Mouse (Mus musculus): ENCODE results near the gene Dnm3.

DNA sequence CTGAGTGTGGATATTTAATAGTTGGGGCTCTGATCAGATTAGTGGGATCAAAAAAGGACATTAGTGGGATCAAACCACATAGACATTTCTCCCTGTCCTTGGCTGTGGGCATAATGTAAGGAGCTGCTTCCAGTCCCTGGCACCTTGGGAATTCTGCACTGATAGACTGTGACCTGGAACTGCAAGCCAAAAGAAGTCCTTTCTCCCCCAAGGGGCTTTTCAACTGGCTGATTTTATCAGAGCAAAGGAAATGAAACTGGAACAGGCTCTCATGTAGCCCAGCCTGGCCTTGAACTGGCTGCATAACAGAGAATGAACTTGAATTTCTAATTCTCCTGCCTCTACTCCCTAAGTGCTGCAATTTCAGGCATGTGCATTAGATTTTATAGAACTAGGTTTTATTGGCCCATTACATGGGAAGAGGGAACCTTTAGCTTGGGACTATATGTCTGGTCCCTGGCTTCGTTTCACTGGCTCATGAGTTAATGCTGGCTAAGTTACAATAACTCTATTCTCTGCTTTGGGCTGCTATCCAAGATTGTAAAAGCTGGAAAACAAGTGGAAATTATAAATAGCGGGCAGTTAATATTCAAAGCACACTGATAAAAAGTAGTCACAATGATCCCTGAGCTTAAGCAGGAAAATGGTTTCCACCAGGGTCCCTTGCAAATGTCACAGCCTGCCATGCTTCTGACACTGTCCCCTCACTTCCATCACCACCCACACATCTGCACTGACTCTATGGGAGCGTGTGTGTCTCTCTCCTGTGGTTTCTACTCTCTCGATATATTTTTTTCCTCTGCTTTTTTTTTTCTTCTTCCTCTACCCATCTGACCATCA lies 183.9 kb downstream of the Dnm3 start:
- TF ChIP-seq POLR2A (IDR thresholded peaks at IDR 0.05; ENCODE audit: borderline replicate concordance, extremely low read depth, low read depth, low read length), result no peak
- TF ChIP-seq CTCF (IDR thresholded peaks at IDR 0.05; ENCODE audit: insufficient read depth, low read length), result no peak

All from lung, adult 2 months (tissue).